Comparison of ENCODE assay signal across 8 mouse cellular contexts in the genomic region with DNA sequence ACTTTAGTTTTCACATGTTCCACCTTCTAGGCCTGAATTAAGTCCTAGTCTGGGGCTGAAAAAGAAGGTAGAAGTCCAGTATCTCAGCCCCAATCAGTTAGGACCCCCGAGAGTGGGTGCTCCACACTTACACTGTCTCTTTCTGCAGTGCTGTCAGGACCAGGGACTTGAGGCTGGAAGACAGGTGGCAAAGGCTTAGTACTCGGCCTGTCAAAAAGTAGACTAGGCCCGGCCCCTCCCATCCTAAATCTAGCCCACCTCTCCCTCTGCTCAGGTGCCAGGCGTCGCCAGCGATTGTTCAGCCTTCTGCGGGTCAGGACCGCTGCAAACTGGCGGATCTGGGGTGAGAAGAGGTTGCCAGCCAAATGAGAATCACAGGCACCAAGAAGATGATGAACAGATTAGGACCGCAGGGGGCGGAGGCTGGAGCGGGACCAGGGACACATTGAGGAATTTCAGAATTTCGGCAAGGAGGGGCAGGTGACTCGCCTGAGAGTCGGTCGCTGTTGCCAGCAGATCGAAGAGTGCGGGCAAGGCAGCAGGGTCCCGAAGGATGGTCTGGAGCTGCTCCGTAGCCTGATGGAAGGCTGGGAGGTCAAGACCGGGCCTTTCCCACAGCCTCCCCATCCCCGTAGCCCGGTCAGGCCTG. TPM values are rescaled to one million over a fixed set of nuclear protein-coding genes. Genes with fewer than 3 reads are reported as not detected.
DNase-seq lines count a peak whose midpoint lies in the region; ATAC-seq and TF ChIP-seq lines count a peak whose summit lies in the region.

No protein-coding gene starts in this region.

- TF ChIP-seq CTCF in kidney, postnatal 0 days (IDR thresholded peaks at IDR 0.05; ENCODE audit: low read depth), result no peak

- peaks cover 57% of the 10 kb centered on the region for H3K36me3 ChIP-seq in kidney, postnatal 0 days (ENCODE audit: insufficient read depth, low read length)

- H3K9ac ChIP-seq in kidney, postnatal 0 days (ENCODE audit: low read depth, low read length), result peak overlapping the region; percentile 66

- DNase-seq in adrenal gland, adult 2 months, result peak; percentile 71
- no peak for DNase-seq in adrenal gland, adult (ENCODE audit: inconsistent age in 2 of 2, low spot score in 1 of 2)
- DNase-seq in urinary bladder, postnatal 14 days (ENCODE audit: low spot score), result peak; percentile 51
- no peak for DNase-seq in urinary bladder, postnatal 10 days (ENCODE audit: low spot score)
- peak; percentile 35 for DNase-seq in gastrocnemius, adult 18-20 months (ENCODE audit: low spot score)
- peak; percentile 34 for DNase-seq in kidney, postnatal 0 days (ENCODE audit: low spot score)

- H3K27ac ChIP-seq in kidney, postnatal 0 days, result no peak overlapping the region; the same call in 1 of the 2 replicates

- H3K4me2 ChIP-seq in kidney, postnatal 0 days (ENCODE audit: low read length), result peak overlapping the region; percentile 66

- no peaks in the 10 kb centered on the region for H3K9me3 ChIP-seq in kidney, postnatal 0 days (replicated peaks; ENCODE audit: low read length)

- H3K4me3 ChIP-seq in kidney, postnatal 0 days (replicated peaks; ENCODE audit: low read depth, low read length), result peak overlapping the region; percentile 53

- peak; percentile 10; the same call in 1 of the 2 replicates for ATAC-seq in kidney, postnatal 0 days (replicated peaks; ENCODE audit: low FRiP score, low read depth)
- peak; percentile 33 for ATAC-seq in megakaryocyte progenitor cell, adult 5-6 weeks (replicated peaks; ENCODE audit: poor library complexity)
- ATAC-seq in inflammation-experienced regulatory T-cells, adult 6 months, result no peak

- WGBS in kidney, postnatal 0 days, result 4% methylated on average over 23 of the region's 23 CpGs

- H3K4me1 ChIP-seq in kidney, postnatal 0 days (replicated peaks; ENCODE audit: insufficient read depth, low read length), result no peaks in the 10 kb centered on the region

- no peaks in the 10 kb centered on the region for H3K27me3 ChIP-seq in kidney, postnatal 0 days (ENCODE audit: insufficient read depth, low read length)

RNA-seq across cellular contexts. Expression of a gene that starts 0.8 kb away (rescaled TPM):
- 100 to 1,000 TPM; 126 to 136 TPM for total RNA-seq in adrenal gland, adult 2 months (2021)
- polyA plus RNA-seq in adrenal gland, adult 2 months (2012; rRNA removed), result 86.6 and 132 TPM in 2 replicates
- total RNA-seq in gastrocnemius, adult 18-20 months (2021), result 10 to 100 TPM; 72.0 to 73.8 TPM
- polyA plus RNA-seq in kidney, postnatal 0 days (2015; fragmentation: Nextera tagmentation; extraction: Ambion mirVana), result 58.5 and 68.7 TPM in 2 replicates
- 28.3 and 31.0 TPM in 2 replicates for total RNA-seq in megakaryocyte progenitor cell, adult 5-6 weeks (2015)
- total RNA-seq in megakaryocyte progenitor cell, adult 5-6 weeks (2017), result 12.6 and 19.2 TPM in 2 replicates
- 10 to 100 TPM; 21.1 to 39.8 (median 36.3) TPM for polyA plus RNA-seq in inflammation-experienced regulatory T-cells, adult 6 months (2017; shearing (Covaris generic))

RNA-seq across cellular contexts. Expression of a gene that starts 2.7 kb away (rescaled TPM):
- total RNA-seq in adrenal gland, adult 2 months (2021), result 1 to 10 TPM in 1 of 2 experiments, not detected in 1; 3.9 TPM
- polyA plus RNA-seq in adrenal gland, adult 2 months (2012; rRNA removed), result 30.0 and 40.2 TPM in 2 replicates
- 1 to 10 TPM; 1.4 to 1.6 TPM for total RNA-seq in gastrocnemius, adult 18-20 months (2021)
- polyA plus RNA-seq in kidney, postnatal 0 days (2015; fragmentation: Nextera tagmentation; extraction: Ambion mirVana), result 1.8 and 3.0 TPM in 2 replicates
- 6.7 and 8.5 TPM in 2 replicates for total RNA-seq in megakaryocyte progenitor cell, adult 5-6 weeks (2015)
- total RNA-seq in megakaryocyte progenitor cell, adult 5-6 weeks (2017), result 1.5 and 4.9 TPM in 2 replicates
- polyA plus RNA-seq in inflammation-experienced regulatory T-cells, adult 6 months (2017; shearing (Covaris generic)), result 1 to 10 TPM in 2 of 3 experiments, under 1 TPM in 1; 0.44 to 2.8 (median 2.5) TPM

RNA-seq across cellular contexts. Expression of a gene that starts 8.6 kb away (rescaled TPM):
- 10 to 100 TPM; 76.7 to 86.1 TPM for total RNA-seq in adrenal gland, adult 2 months (2021)
- 128 and 151 TPM in 2 replicates for polyA plus RNA-seq in adrenal gland, adult 2 months (2012; rRNA removed)
- total RNA-seq in gastrocnemius, adult 18-20 months (2021), result 10 to 100 TPM; 15.7 to 16.4 TPM
- 108 and 118 TPM in 2 replicates for polyA plus RNA-seq in kidney, postnatal 0 days (2015; fragmentation: Nextera tagmentation; extraction: Ambion mirVana)
- total RNA-seq in megakaryocyte progenitor cell, adult 5-6 weeks (2015), result 35.8 and 39.1 TPM in 2 replicates
- 47.3 and 56.1 TPM in 2 replicates for total RNA-seq in megakaryocyte progenitor cell, adult 5-6 weeks (2017)
- polyA plus RNA-seq in inflammation-experienced regulatory T-cells, adult 6 months (2017; shearing (Covaris generic)), result 10 to 100 TPM; 36.3 to 45.0 (median 39.3) TPM

RNA-seq across cellular contexts. Expression of a gene that starts 15.0 kb away (rescaled TPM):
- total RNA-seq in adrenal gland, adult 2 months (2021), result 1 to 10 TPM; 1.2 to 1.5 TPM
- 0.52 and 0.59 TPM in 2 replicates for polyA plus RNA-seq in adrenal gland, adult 2 months (2012; rRNA removed)
- total RNA-seq in gastrocnemius, adult 18-20 months (2021), result under 1 TPM in 1 of 2 experiments, not detected in 1; 0.24 TPM
- polyA plus RNA-seq in kidney, postnatal 0 days (2015; fragmentation: Nextera tagmentation; extraction: Ambion mirVana), result 0.47 and 1.1 TPM in 2 replicates
- total RNA-seq in megakaryocyte progenitor cell, adult 5-6 weeks (2015), result 0.37 and 0.62 TPM in 2 replicates
- 0.08 and 0.88 TPM in 2 replicates for total RNA-seq in megakaryocyte progenitor cell, adult 5-6 weeks (2017)
- 1 to 10 TPM in 2 of 3 experiments, under 1 TPM in 1; 0.68 to 2.2 (median 1.2) TPM for polyA plus RNA-seq in inflammation-experienced regulatory T-cells, adult 6 months (2017; shearing (Covaris generic))

RNA-seq across cellular contexts. Expression of a gene that starts 17.2 kb away (rescaled TPM):
- total RNA-seq in adrenal gland, adult 2 months (2021), result 10 to 100 TPM in 1 of 2 experiments, 1 to 10 TPM in 1; 7.5 to 10.4 TPM
- 15.9 and 18.4 TPM in 2 replicates for polyA plus RNA-seq in adrenal gland, adult 2 months (2012; rRNA removed)
- total RNA-seq in gastrocnemius, adult 18-20 months (2021), result not detected
- polyA plus RNA-seq in kidney, postnatal 0 days (2015; fragmentation: Nextera tagmentation; extraction: Ambion mirVana), result 12.7 and 14.9 TPM in 2 replicates
- total RNA-seq in megakaryocyte progenitor cell, adult 5-6 weeks (2015), result 3.5 and 9.5 TPM in 2 replicates
- 0.87 and 4.6 TPM in 2 replicates for total RNA-seq in megakaryocyte progenitor cell, adult 5-6 weeks (2017)
- 1 to 10 TPM in 2 of 3 experiments, not detected in 1; 2.7 to 4.0 TPM for polyA plus RNA-seq in inflammation-experienced regulatory T-cells, adult 6 months (2017; shearing (Covaris generic))

Comparison
In these comparisons a context has a peak if more than half of its experiments do, and no peak if none do; other contexts are left out.
1. DNase-seq: peak in adrenal gland, adult 2 months (single experiment), urinary bladder, postnatal 14 days (single experiment), gastrocnemius, adult 18-20 months (single experiment) and kidney, postnatal 0 days (single experiment); none in adrenal gland, adult (0 of 2) and urinary bladder, postnatal 10 days (single experiment).